Mouse (Mus musculus) midbrain, postnatal 0 days (tissue): ENCODE measurements at regions not wholly inside any gene's neighbourhood (a gene's known extent, or its start where the extent isn't known, plus 50 kb on each side); places are given as distances from the start of the nearest gene placed in this dataset.

Experiments
- ATAC-seq: fragments of 200-750 bp; cut with Nextera tagmentation; 2 replicates; pipeline ENCODE4 v1.8.0; 2017; ENCODE audit warnings: moderate number of reproducible peaks, mild to moderate bottlenecking, moderate TSS enrichment, moderate library complexity; ENCODE audit not compliant: low FRiP score
- DNase-seq: peaks from one replicate; pipeline ENCODE4 v3.0.0-alpha.2; 2015; ENCODE audit warnings: low spot score
- H3K27ac ChIP-seq: fragments of 300-500 bp; sonication (generic); 2 replicates; pipeline ENCODE4 v1.5.1; 2014; ENCODE audit warnings: low read depth, mild to moderate bottlenecking, low read length, mixed read lengths
- H3K27me3 ChIP-seq: fragments of 300-500 bp; sonication (generic); 2 replicates; pipeline ENCODE4 v1.6.1; 2014; ENCODE audit warnings: low read length, control low read depth, mixed read lengths; ENCODE audit not compliant: insufficient read depth
- H3K36me3 ChIP-seq: fragments of 300-500 bp; sonication (generic); 2 replicates; pipeline ENCODE4 v1.6.1; 2014; ENCODE audit warnings: low read length, control low read depth, mixed read lengths; ENCODE audit not compliant: insufficient read depth
- H3K4me1 ChIP-seq: fragments of 300-500 bp; sonication (generic); 2 replicates; pipeline ENCODE4 v1.6.1; 2014; ENCODE audit warnings: mild to moderate bottlenecking, control low read depth, antibody characterized with exemption, low read length, mixed read lengths; ENCODE audit not compliant: insufficient read depth
- H3K4me2 ChIP-seq: fragments of 300-500 bp; sonication (generic); 2 replicates; pipeline ENCODE4 v1.6.1; 2014; ENCODE audit warnings: low read depth, mild to moderate bottlenecking, low read length, mixed read lengths; ENCODE audit not compliant: poor library complexity, severe bottlenecking
- H3K4me3 ChIP-seq: fragments of 300-500 bp; sonication (generic); 2 replicates; pipeline ENCODE4 v1.5.1; 2014; ENCODE audit warnings: low read depth, mild to moderate bottlenecking, low read length, moderate library complexity
- H3K9ac ChIP-seq: fragments of 300-500 bp; sonication (generic); replicated peaks from 2 replicates; pipeline ENCODE4 v1.6.1; 2014; ENCODE audit warnings: mild to moderate bottlenecking, low read length, moderate library complexity, mixed read lengths; ENCODE audit not compliant: poor library complexity, severe bottlenecking
- H3K9me3 ChIP-seq: fragments of 300-500 bp; sonication (generic); 2 replicates; pipeline ENCODE4 v1.6.1; 2016; ENCODE audit warnings: low read length, control low read depth
- CTCF ChIP-seq: IDR thresholded peaks from 2 replicates; pipeline ENCODE4 v1.5.1; 2016; ENCODE audit warnings: antibody characterized with exemption, mild to moderate bottlenecking
- WGBS: fragments of 180-500 bp; shearing (Covaris S2); extraction: QIAGEN DNeasy Blood & Tissue Kit; methylation state at CpG from one replicate; pipeline ENCODE4 v1.1.7; 2014; 5-methylcytosine and 5-hydroxymethylcytosine counted together

DNA sequence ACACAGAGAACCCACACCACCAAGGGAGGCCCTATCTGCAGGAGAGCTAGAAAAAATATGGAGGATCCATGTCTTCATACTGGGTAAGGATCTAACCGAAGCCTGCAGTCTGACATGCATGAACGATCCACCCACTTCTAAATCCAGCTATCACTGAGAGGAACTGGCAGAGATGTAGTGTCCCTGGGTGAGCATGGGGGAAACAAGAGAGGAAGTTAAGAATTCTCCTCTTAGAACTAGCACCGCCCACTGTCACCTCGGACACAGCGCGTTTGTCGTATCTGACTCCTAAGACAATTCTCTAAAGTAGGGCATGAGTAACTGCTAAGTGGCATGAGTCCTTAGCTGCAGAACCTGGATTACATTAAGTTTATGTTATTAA lies 112.8 kb upstream of the Azi2 start:
- Histone ChIP-seq H3K9ac (no peak overlapping the region), H3K36me3 (no peaks in the 10 kb centered on the region), H3K9me3 (no peaks in the 10 kb centered on the region), H3K27me3 (no peaks in the 10 kb centered on the region), H3K4me3 (no peak overlapping the region), H3K27ac (no peak overlapping the region), H3K4me2 (no peak overlapping the region), H3K4me1 (no peaks in the 10 kb centered on the region)
- no peak for TF ChIP-seq CTCF
- 87% methylated on average over 7 of the region's 7 CpGs for WGBS
- no peak for DNase-seq
- no peak for ATAC-seq

GRCm38 (mm10) chr9:117926700-117927465 lies 113.4 kb upstream of the Azi2 start:
- Histone ChIP-seq H3K36me3 (no peaks in the 10 kb centered on the region), H3K27me3 (no peaks in the 10 kb centered on the region), H3K4me2 (no peak overlapping the region), H3K9me3 (no peaks in the 10 kb centered on the region), H3K4me3 (no peak overlapping the region), H3K4me1 (no peaks in the 10 kb centered on the region), H3K9ac (no peak overlapping the region), H3K27ac (no peak overlapping the region)
- 82% methylated on average over 5 of the region's 5 CpGs for WGBS
- no peak for TF ChIP-seq CTCF
- DNase-seq (no peak), ATAC-seq (no peak)

DNA sequence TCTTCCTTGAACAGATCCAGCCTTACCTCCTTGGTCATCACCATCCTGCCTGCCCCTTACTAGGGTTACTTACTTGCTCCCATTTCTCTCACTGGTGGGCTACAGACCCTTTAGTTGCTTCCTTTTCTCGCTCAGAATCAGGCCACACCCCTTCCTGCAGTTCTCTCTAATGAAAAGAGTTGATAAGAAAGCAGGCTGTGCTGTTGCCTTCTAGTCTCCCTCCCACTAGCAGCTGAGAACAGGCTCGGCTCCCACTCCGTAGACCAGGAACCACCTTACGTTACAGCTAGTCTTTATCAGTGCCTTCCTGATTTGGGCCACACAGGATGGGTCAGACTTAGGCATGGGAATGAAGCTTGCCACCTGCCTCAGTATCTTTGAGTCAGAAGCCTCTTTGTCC lies 117.3 kb upstream of the Azi2 start:
- Histone ChIP-seq H3K4me1 (no peaks in the 10 kb centered on the region), H3K9ac (no peak overlapping the region), H3K27ac (no peak overlapping the region), H3K36me3 (no peaks in the 10 kb centered on the region), H3K4me2 (no peak overlapping the region), H3K9me3 (no peaks in the 10 kb centered on the region), H3K4me3 (no peak overlapping the region), H3K27me3 (no peaks in the 10 kb centered on the region)
- ATAC-seq (no peak), DNase-seq (no peak)
- WGBS = 59% methylated on average over 4 of the region's 4 CpGs
- TF ChIP-seq CTCF = no peak

DNA sequence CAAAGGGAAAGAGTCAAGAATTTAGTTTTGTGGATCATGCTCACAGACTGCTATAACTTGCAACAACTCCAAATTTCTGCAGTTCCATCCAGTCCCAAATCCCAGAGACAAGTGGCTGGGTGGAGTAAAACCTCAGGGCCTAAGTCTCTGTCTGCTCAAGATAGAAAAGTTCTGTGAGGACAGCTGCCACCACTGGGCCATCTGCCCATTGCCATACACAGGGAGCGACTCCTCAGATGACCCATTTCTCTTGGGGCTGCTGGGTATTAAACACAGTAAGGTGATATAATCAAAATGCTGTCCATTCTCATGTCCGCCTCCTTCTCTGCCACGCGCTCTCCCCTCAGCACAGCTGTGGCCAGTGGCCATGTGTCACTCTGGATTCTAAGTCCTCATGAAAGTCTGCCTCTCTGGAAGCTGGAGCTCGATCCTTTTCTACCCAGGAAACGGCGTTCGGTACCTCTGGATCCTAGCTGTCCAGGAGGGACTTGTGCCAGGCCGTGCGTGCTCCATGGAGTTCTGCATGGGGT lies 132.3 kb upstream of the Azi2 start:
- Histone ChIP-seq H3K27me3 (no peaks in the 10 kb centered on the region), H3K4me2 (no peak overlapping the region), H3K36me3 (no peaks in the 10 kb centered on the region), H3K4me3 (no peak overlapping the region), H3K27ac (no peak overlapping the region), H3K9ac (no peak overlapping the region), H3K9me3 (no peaks in the 10 kb centered on the region), H3K4me1 (no peaks in the 10 kb centered on the region)
- no peak for TF ChIP-seq CTCF
- DNase-seq (no peak), ATAC-seq (no peak)
- WGBS = 91% methylated on average over 10 of the region's 10 CpGs

GRCm38 (mm10) chr9:117905045-117905747 lies 135.1 kb upstream of the Azi2 start:
- ATAC-seq = no peak

GRCm38 (mm10) chr9:117904621-117905020 lies 135.7 kb upstream of the Azi2 start:
- no peaks in the 10 kb centered on the region for H3K4me1 ChIP-seq
- 92% methylated on average over 8 of the region's 8 CpGs for WGBS
- no peak overlapping the region for H3K4me3 ChIP-seq

More at GRCm38 (mm10) chr9:117905045-117905747, 135.1 kb upstream of the Azi2 start:
- no peak overlapping the region for H3K27ac ChIP-seq
- TF ChIP-seq CTCF = no peak
- no peak overlapping the region for H3K4me3 ChIP-seq
- WGBS = 88% methylated on average over 10 of the region's 10 CpGs
- no peak overlapping the region for H3K9ac ChIP-seq
- H3K4me2 ChIP-seq = no peak overlapping the region
- no peaks in the 10 kb centered on the region for H3K4me1 ChIP-seq
- no peaks in the 10 kb centered on the region for H3K36me3 ChIP-seq
- H3K9me3 ChIP-seq = no peaks in the 10 kb centered on the region
- no peaks in the 10 kb centered on the region for H3K27me3 ChIP-seq
- no peak for DNase-seq

More at GRCm38 (mm10) chr9:117904621-117905020, 135.7 kb upstream of the Azi2 start:
- no peak for ATAC-seq
- H3K27me3 ChIP-seq = no peaks in the 10 kb centered on the region
- no peak for DNase-seq
- no peak for TF ChIP-seq CTCF
- no peak overlapping the region for H3K9ac ChIP-seq
- H3K4me2 ChIP-seq = no peak overlapping the region
- no peaks in the 10 kb centered on the region for H3K36me3 ChIP-seq
- H3K27ac ChIP-seq = no peak overlapping the region
- H3K9me3 ChIP-seq = no peaks in the 10 kb centered on the region
